Mouse (Mus musculus) midbrain, postnatal 0 days (tissue): ENCODE measurements around the gene Inka1. TPM values are rescaled to one million over a fixed set of nuclear protein-coding genes. Genes with fewer than 3 reads are reported as not detected.
A peak's percentile ranks its signal among the peaks of the same experiment; 100 is the strongest.

Source experiments
- ATAC-seq: fragments of 200-750 bp; cut with Nextera tagmentation; 2 replicates; pipeline ENCODE4 v1.8.0; 2017; ENCODE audit warnings: moderate number of reproducible peaks, mild to moderate bottlenecking, moderate TSS enrichment, moderate library complexity; ENCODE audit not compliant: low FRiP score
- DNase-seq: peaks from one replicate; pipeline ENCODE4 v3.0.0-alpha.2; 2015; ENCODE audit warnings: low spot score
- H3K27ac ChIP-seq: fragments of 300-500 bp; sonication (generic); 2 replicates; pipeline ENCODE4 v1.5.1; 2014; ENCODE audit warnings: low read depth, mild to moderate bottlenecking, low read length, mixed read lengths
- H3K27me3 ChIP-seq: fragments of 300-500 bp; sonication (generic); 2 replicates; pipeline ENCODE4 v1.6.1; 2014; ENCODE audit warnings: low read length, control low read depth, mixed read lengths; ENCODE audit not compliant: insufficient read depth
- H3K36me3 ChIP-seq: fragments of 300-500 bp; sonication (generic); 2 replicates; pipeline ENCODE4 v1.6.1; 2014; ENCODE audit warnings: low read length, control low read depth, mixed read lengths; ENCODE audit not compliant: insufficient read depth
- H3K4me1 ChIP-seq: fragments of 300-500 bp; sonication (generic); 2 replicates; pipeline ENCODE4 v1.6.1; 2014; ENCODE audit warnings: mild to moderate bottlenecking, control low read depth, antibody characterized with exemption, low read length, mixed read lengths; ENCODE audit not compliant: insufficient read depth
- H3K4me2 ChIP-seq: fragments of 300-500 bp; sonication (generic); 2 replicates; pipeline ENCODE4 v1.6.1; 2014; ENCODE audit warnings: low read depth, mild to moderate bottlenecking, low read length, mixed read lengths; ENCODE audit not compliant: poor library complexity, severe bottlenecking
- H3K4me3 ChIP-seq: fragments of 300-500 bp; sonication (generic); 2 replicates; pipeline ENCODE4 v1.5.1; 2014; ENCODE audit warnings: low read depth, mild to moderate bottlenecking, low read length, moderate library complexity
- H3K9ac ChIP-seq: fragments of 300-500 bp; sonication (generic); replicated peaks from 2 replicates; pipeline ENCODE4 v1.6.1; 2014; ENCODE audit warnings: mild to moderate bottlenecking, low read length, moderate library complexity, mixed read lengths; ENCODE audit not compliant: poor library complexity, severe bottlenecking
- H3K9me3 ChIP-seq: fragments of 300-500 bp; sonication (generic); 2 replicates; pipeline ENCODE4 v1.6.1; 2016; ENCODE audit warnings: low read length, control low read depth
- CTCF ChIP-seq: IDR thresholded peaks from 2 replicates; pipeline ENCODE4 v1.5.1; 2016; ENCODE audit warnings: antibody characterized with exemption, mild to moderate bottlenecking
- WGBS: fragments of 180-500 bp; shearing (Covaris S2); extraction: QIAGEN DNeasy Blood & Tissue Kit; methylation state at CpG from one replicate; pipeline ENCODE4 v1.1.7; 2014; 5-methylcytosine and 5-hydroxymethylcytosine counted together
- polyA plus RNA-seq: library from polyadenylated mRNA; unstranded; fragments of >200 nt; fragmentation: Nextera tagmentation; extraction: Ambion mirVana; gene quantifications from 2 replicates; pipeline ENCODE4 v1.2.1, GENCODE M21; 2015
- total RNA-seq: library from RNA; depleted of rRNA; stranded (reverse); fragments of >200 nt; gene quantifications from 2 replicates; pipeline ENCODE4 v1.2.3, GENCODE M21; 2014

The Inka1 gene
- total and polyA plus RNA-seq, 2 experiments from 2014 or later = 14.8 to 16.2 TPM

DNA sequence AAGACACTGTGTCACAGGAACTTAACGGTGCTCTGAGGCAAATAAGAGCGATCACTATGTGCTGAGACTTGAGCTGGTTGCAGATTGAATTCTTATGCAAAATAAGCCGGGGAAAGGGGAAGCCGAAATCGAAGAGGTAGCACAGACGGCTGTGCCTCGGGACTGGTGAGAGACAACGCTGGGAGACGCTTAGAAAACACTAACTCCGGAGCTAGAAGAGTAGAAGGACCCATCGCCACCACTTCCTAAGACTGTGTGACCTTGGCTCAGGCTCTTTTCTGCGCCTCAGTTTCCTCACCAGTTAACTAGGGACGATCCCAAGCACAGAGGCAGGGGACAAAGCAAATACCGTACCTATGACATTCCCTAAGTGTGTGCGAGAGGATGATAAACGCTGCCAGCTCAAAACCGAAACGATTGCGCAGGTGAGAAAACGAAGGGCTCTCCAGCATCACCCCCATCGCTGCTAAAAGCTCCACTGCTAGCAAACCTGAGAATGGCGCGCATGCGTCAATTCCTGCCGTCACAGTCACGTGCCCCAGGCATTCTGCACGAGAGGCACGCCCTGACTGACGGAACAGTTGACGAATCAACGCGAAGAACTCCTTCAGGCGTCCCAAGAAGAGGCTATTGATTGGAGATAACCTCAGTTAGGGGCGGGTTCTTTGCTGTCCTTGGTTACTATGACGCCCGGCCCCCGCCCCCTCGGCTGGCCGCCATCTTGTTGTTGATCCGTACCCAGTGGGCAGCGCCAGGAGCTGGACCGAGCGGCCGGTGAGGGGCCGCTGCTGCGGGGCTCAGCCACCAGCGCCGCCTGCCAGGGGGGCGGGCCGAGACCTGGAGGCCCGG, 16.5 kb upstream of the Inka1 start, which contains the start of gene Ip6k1:
Gene Ip6k1, plus strand, starts transcription at position 580 of the 849 bp plus-strand sequence.
- Histone ChIP-seq H3K4me1 (0 out of 2 replicates have a peak, but pooled peaks cover 4% of the 10 kb centered on the region), H3K4me2 (peak within 1 kb of the TSS; percentile 81), H3K36me3 (no peaks in the 10 kb centered on the region), H3K4me3 (peak within 1 kb of the TSS; percentile 97), H3K9ac (peak within 1 kb of the TSS; percentile 99), H3K27ac (peak within 1 kb of the TSS; percentile 99), H3K27me3 (no peaks in the 10 kb centered on the region), H3K9me3 (no peaks in the 10 kb centered on the region)
- TF ChIP-seq CTCF = no peak
- DNase-seq (peak; percentile 100), ATAC-seq (peak; percentile 99)
- under 1% methylated on average over 51 of the region's 51 CpGs for WGBS

DNA sequence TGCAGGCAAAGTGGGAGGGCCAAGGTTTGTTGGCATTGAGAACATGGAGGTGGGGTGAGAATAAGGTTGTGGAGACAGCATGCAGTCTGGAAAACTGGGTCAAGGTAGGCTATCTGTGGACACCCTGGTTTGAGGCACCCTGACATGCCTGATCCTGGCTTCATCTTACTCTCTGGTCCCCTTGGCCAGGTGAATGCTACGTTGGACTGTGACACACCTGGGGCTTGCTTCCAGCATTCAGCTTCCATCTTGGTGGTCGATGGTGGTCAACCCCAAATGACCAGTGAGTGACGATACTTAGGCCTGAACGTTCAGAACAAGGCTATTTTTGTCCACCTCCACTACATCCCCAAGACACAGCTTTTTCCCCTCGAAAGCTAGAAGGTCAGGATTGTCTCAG, 10.4 kb upstream of the Inka1 start, which contains the start of gene Gm20662:
Gene Gm20662, plus strand, starts transcription at position 301 of the 400 bp plus-strand sequence.
- ATAC-seq (no peak), DNase-seq (no peak)
- WGBS = 90% methylated on average over 5 of the region's 5 CpGs
- no peak within 1 kb of the TSS for H3K27ac ChIP-seq
- H3K4me2 ChIP-seq = no peak within 1 kb of the TSS
- TF ChIP-seq CTCF = no peak
- H3K9ac ChIP-seq = no peak within 1 kb of the TSS; the same call in 1 of the 2 replicates
- no peaks in the 10 kb centered on the region for H3K9me3 ChIP-seq
- no peak within 1 kb of the TSS for H3K4me3 ChIP-seq
- H3K4me1 ChIP-seq = no peaks in the 10 kb centered on the region
- no peaks in the 10 kb centered on the region for H3K36me3 ChIP-seq
- H3K27me3 ChIP-seq = no peaks in the 10 kb centered on the region

DNA sequence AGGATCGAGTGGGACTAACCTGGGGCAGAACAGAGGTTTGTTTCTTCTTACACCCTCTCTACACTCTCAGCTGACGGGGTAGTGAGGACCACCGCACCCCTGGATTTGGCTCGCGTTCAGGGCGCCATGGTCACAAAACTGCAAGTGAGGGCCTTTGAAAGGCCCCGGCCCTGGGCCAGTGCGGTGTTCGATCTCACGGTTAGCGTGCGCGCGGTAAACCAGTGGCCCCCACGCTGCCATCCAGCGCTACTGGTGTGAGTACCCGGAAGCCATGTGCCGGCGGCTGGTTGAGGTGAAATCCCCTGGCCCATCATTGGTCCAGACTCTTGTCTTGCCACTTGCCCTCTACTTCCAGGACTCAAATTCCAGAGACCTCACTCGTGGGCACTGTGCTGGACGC, 9.8 kb upstream of the Inka1 start:
- Histone ChIP-seq H3K36me3 (no peaks in the 10 kb centered on the region), H3K27me3 (no peaks in the 10 kb centered on the region), H3K4me2 (no peak overlapping the region), H3K4me3 (no peak overlapping the region), H3K9me3 (no peaks in the 10 kb centered on the region), H3K4me1 (no peaks in the 10 kb centered on the region), H3K9ac (no peak overlapping the region), H3K27ac (no peak overlapping the region)
- 97% methylated on average over 21 of the region's 21 CpGs for WGBS
- no peak for ATAC-seq
- DNase-seq = no peak
- no peak for TF ChIP-seq CTCF

DNA sequence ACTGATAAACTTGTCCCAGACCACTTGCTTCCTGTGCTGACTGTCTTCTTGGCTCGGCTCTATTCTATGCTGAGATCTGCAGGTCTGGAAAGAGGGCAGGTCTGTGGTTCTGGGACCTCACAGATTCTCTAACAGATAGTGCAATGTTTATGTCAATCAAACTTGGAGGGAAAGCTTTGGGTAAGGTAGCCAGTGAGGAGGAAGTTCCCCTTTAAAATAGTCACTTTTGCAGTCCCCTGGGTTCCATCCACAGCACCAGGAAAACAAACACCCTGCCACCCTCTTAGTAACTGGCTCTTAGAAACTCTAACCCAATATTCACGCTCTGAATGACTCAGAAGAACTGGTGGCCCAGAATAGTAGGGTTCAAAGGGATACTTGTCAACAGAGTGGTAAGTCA, 8.8 kb upstream of the Inka1 start:
- H3K9ac ChIP-seq = no peak overlapping the region
- WGBS = 69% methylated on average over 2 of the region's 2 CpGs
- H3K4me2 ChIP-seq = no peak overlapping the region
- no peak overlapping the region for H3K27ac ChIP-seq
- H3K4me3 ChIP-seq = no peak overlapping the region
- H3K9me3 ChIP-seq = no peaks in the 10 kb centered on the region
- TF ChIP-seq CTCF = no peak
- ATAC-seq (no peak), DNase-seq (no peak)
- H3K4me1 ChIP-seq = no peaks in the 10 kb centered on the region
- no peaks in the 10 kb centered on the region for H3K36me3 ChIP-seq
- H3K27me3 ChIP-seq = no peaks in the 10 kb centered on the region

DNA sequence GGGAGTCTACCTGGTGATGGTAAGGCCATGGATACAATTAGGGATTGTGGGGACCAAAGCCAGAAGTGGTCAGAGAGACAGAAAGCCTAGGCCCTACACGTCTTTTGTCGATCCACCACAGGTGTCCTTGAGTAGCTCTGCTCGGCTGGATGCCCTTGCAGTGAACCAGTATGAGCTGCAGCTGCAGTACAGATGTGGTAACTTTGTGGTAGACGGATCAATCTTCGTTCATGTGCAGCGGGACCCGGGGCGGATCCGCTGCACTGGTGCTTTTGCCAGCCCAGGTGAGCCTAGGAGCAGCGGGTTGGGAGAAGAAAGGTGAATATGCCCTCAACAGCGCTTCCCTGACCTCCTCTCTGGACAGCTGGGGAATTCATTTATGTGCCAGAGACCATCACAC, 7.3 kb upstream of the Inka1 start:
- Histone ChIP-seq H3K4me3 (no peak overlapping the region), H3K27ac (no peak overlapping the region), H3K9me3 (no peaks in the 10 kb centered on the region), H3K9ac (no peak overlapping the region), H3K27me3 (no peaks in the 10 kb centered on the region), H3K4me2 (no peak overlapping the region), H3K4me1 (no peaks in the 10 kb centered on the region), H3K36me3 (no peaks in the 10 kb centered on the region)
- TF ChIP-seq CTCF = no peak
- WGBS = 84% methylated on average over 11 of the region's 11 CpGs
- ATAC-seq (no peak), DNase-seq (no peak)

DNA sequence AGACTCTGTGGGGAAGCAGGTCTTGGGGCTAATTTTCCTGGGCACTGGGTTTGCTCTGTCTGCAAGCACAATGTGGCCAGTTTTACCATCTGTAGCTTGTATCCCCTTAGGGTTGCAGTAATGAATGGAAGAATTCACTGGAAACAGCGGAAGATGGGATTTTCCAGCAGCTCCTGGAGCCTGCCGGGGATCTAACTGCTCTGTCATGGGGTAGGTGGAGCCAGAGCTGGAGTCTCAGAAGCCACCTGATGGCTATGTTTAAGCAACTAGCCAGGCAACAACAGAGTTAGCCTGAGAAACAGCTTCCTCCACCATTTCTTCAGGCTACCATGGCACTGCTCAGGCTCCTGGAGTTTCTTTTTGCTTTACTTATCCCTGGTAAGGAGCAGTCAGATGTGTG, 6.5 kb upstream of the Inka1 start, which contains the start of gene Cdhr4:
Gene Cdhr4, plus strand, starts transcription at position 301 of the 400 bp plus-strand sequence.
- no peak for DNase-seq
- Histone ChIP-seq H3K4me3 (no peak within 1 kb of the TSS), H3K9ac (no peak within 1 kb of the TSS), H3K27me3 (no peaks in the 10 kb centered on the region), H3K36me3 (no peaks in the 10 kb centered on the region), H3K4me2 (no peak within 1 kb of the TSS), H3K9me3 (no peaks in the 10 kb centered on the region), H3K4me1 (no peaks in the 10 kb centered on the region), H3K27ac (no peak within 1 kb of the TSS)
- WGBS = 46% methylated on average over 2 of the region's 2 CpGs
- TF ChIP-seq CTCF = no peak
- ATAC-seq = no peak
